Mouse (Mus musculus): ENCODE data around the gene Gm13040.
"Not testable (repeated sequence)": the region's sequence is repeated elsewhere in the genome, so short reads cannot be mapped to it uniquely, and the experiment has no call there.

The Gm13040 gene

GRCm38 (mm10) chr4:143535654-143536053 lies at the start of gene Gm13040:
Gene Gm13040, plus strand, starts transcription at chr4:143535954.
- not testable (repeated sequence) for DNase-seq (ENCODE audit: low spot score in 2 of 2)

- DNase-seq (ENCODE audit: low spot score in 2 of 2): no peak
Observed at GRCm38 (mm10) chr4:143511043-143511442, 24.7 kb upstream of the Gm13040 start, which contains the start of gene Gm13043. Gene Gm13043, plus strand, starts transcription at chr4:143511343.

DNA sequence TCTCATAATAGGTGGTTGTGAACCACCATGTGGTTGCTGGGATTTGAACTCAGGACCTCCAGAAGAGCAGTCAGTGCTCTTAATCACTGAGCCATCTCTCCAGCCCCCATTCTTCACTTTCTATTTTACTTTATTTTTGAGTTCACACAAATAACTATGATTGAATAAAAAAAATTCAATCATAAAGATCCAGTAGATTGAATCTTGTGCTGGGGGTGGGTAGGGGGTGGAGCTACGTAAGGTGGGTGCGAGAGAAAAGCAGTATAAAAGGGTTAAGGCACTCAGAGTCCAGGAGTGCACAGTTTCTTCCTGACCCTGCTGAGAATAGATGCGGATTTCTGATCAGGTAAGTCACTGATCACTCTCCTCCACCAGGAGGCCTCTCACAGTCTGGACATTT lies 15.6 kb downstream of the Gm13040 start, which contains the start of the genes BC080695 and Gm13057:
BC080695 (plus strand) TSS at position 301 of the 400 bp plus-strand sequence.
Gm13057 (plus strand) TSS at position 310 of the 400 bp plus-strand sequence.
- DNase-seq (ENCODE audit: low spot score in 2 of 2): not testable (repeated sequence)
